Mouse (Mus musculus): ENCODE data around the gene 4930512M02Rik. TPM values are rescaled to one million over a fixed set of nuclear protein-coding genes. Genes with fewer than 3 reads are reported as not detected.

The 4930512M02Rik gene
- polyA plus RNA-seq, 1 experiment from 2014 or later: not detected

- Histone ChIP-seq H3K27me3 (no peaks in the 10 kb centered on the region), H3K4me3 (no peak overlapping the region), H3K4me2 (replicated peaks) (no peak overlapping the region), H3K9ac (no peak overlapping the region), H3K9me3 (replicated peaks) (no peaks in the 10 kb centered on the region), H3K27ac (no peak overlapping the region), H3K4me1 (no peaks in the 10 kb centered on the region), H3K36me3 (no peaks in the 10 kb centered on the region)
- whole genome bisulfite sequencing: 63% methylated on average over 4 of the region's 4 CpGs
- ATAC-seq (ENCODE audit: low FRiP score): no peak
These were observed 3.4 kb downstream of the 4930512M02Rik start for GRCm38 (mm10) chr11:11624073-11624705.

GRCm38 (mm10) chr11:11609243-11609642, 18.4 kb downstream of the 4930512M02Rik start:
- no peak overlapping the region for H3K4me2 ChIP-seq (replicated peaks)
- no peak overlapping the region for H3K4me3 ChIP-seq
- no peak overlapping the region for H3K27ac ChIP-seq
- WGBS: 81% methylated on average over 2 of the region's 2 CpGs
- H3K9ac ChIP-seq: no peak overlapping the region
- H3K9me3 ChIP-seq (replicated peaks): peaks cover 16% of the 10 kb centered on the region; the same call in 1 of the 2 replicates
- H3K36me3 ChIP-seq: no peaks in the 10 kb centered on the region
- no peaks in the 10 kb centered on the region for H3K27me3 ChIP-seq
- no peak for ATAC-seq (ENCODE audit: low FRiP score)
- no peaks in the 10 kb centered on the region for H3K4me1 ChIP-seq

GRCm38 (mm10) chr11:11587327-11587726, 40.3 kb downstream of the 4930512M02Rik start:
- no peaks in the 10 kb centered on the region for H3K4me1 ChIP-seq
- H3K9me3 ChIP-seq (replicated peaks): no peaks in the 10 kb centered on the region
- H3K27me3 ChIP-seq: no peaks in the 10 kb centered on the region
- H3K36me3 ChIP-seq: no peaks in the 10 kb centered on the region
- no peak for ATAC-seq (ENCODE audit: low FRiP score)
- no peak overlapping the region for H3K9ac ChIP-seq
- H3K27ac ChIP-seq: no peak overlapping the region
- 75% methylated on average over 2 of the region's 2 CpGs for WGBS
- no peak overlapping the region for H3K4me2 ChIP-seq (replicated peaks)
- no peak overlapping the region for H3K4me3 ChIP-seq

- Histone ChIP-seq H3K4me3 (no peak overlapping the region), H3K4me1 (no peaks in the 10 kb centered on the region), H3K9me3 (replicated peaks) (no peaks in the 10 kb centered on the region), H3K27me3 (no peaks in the 10 kb centered on the region), H3K27ac (no peak overlapping the region), H3K9ac (no peak overlapping the region), H3K4me2 (replicated peaks) (no peak overlapping the region), H3K36me3 (no peaks in the 10 kb centered on the region)
- WGBS: 97% methylated on average over 1 of the region's 1 CpGs
- no peak for ATAC-seq (ENCODE audit: low FRiP score)
These were observed 41.2 kb downstream of the 4930512M02Rik start for GRCm38 (mm10) chr11:11586423-11586822.

- ATAC-seq (ENCODE audit: low FRiP score): no peak
- no peaks in the 10 kb centered on the region for H3K27me3 ChIP-seq
These were observed 53.9 kb downstream of the 4930512M02Rik start for GRCm38 (mm10) chr11:11573691-11574090.

GRCm38 (mm10) chr11:11570747-11571146, 56.9 kb downstream of the 4930512M02Rik start:
- no peak overlapping the region for H3K4me3 ChIP-seq
- no peak overlapping the region for H3K9ac ChIP-seq
- H3K27me3 ChIP-seq: no peaks in the 10 kb centered on the region
- H3K9me3 ChIP-seq (replicated peaks): no peaks in the 10 kb centered on the region
- no peaks in the 10 kb centered on the region for H3K4me1 ChIP-seq
- H3K4me2 ChIP-seq (replicated peaks): no peak overlapping the region
- no peak overlapping the region for H3K27ac ChIP-seq
- no peaks in the 10 kb centered on the region for H3K36me3 ChIP-seq
- no peak for ATAC-seq (ENCODE audit: low FRiP score)

More at GRCm38 (mm10) chr11:11573691-11574090, 53.9 kb downstream of the 4930512M02Rik start:
- H3K27ac ChIP-seq: no peak overlapping the region
- no peaks in the 10 kb centered on the region for H3K36me3 ChIP-seq
- H3K9me3 ChIP-seq (replicated peaks): no peaks in the 10 kb centered on the region
- no peak overlapping the region for H3K9ac ChIP-seq
- H3K4me3 ChIP-seq: no peak overlapping the region
- 67% methylated on average over 6 of the region's 6 CpGs for WGBS
- H3K4me2 ChIP-seq (replicated peaks): no peak overlapping the region
- no peaks in the 10 kb centered on the region for H3K4me1 ChIP-seq

- 58% methylated on average over 4 of the region's 4 CpGs for WGBS
These were observed 58.0 kb downstream of the 4930512M02Rik start for GRCm38 (mm10) chr11:11569466-11570132.

GRCm38 (mm10) chr11:11568033-11568432, 59.6 kb downstream of the 4930512M02Rik start:
- WGBS: 92% methylated on average over 2 of the region's 2 CpGs
- ATAC-seq (ENCODE audit: low FRiP score): no peak
- Histone ChIP-seq H3K36me3 (no peaks in the 10 kb centered on the region), H3K9me3 (replicated peaks) (no peaks in the 10 kb centered on the region), H3K27me3 (no peaks in the 10 kb centered on the region), H3K4me2 (replicated peaks) (no peak overlapping the region), H3K9ac (no peak overlapping the region), H3K4me1 (no peaks in the 10 kb centered on the region), H3K4me3 (no peak overlapping the region), H3K27ac (no peak overlapping the region)

More at GRCm38 (mm10) chr11:11569466-11570132, 58.0 kb downstream of the 4930512M02Rik start:
- no peak overlapping the region for H3K9ac ChIP-seq
- no peak overlapping the region for H3K4me3 ChIP-seq
- no peaks in the 10 kb centered on the region for H3K9me3 ChIP-seq (replicated peaks)
- H3K27ac ChIP-seq: no peak overlapping the region
- no peak for ATAC-seq (ENCODE audit: low FRiP score)
- no peaks in the 10 kb centered on the region for H3K4me1 ChIP-seq
- H3K36me3 ChIP-seq: no peaks in the 10 kb centered on the region
- no peak overlapping the region for H3K4me2 ChIP-seq (replicated peaks)
- no peaks in the 10 kb centered on the region for H3K27me3 ChIP-seq

GRCm38 (mm10) chr11:11565146-11565820, 62.4 kb downstream of the 4930512M02Rik start:
- 81% methylated on average over 6 of the region's 6 CpGs for WGBS
- Histone ChIP-seq H3K27me3 (no peaks in the 10 kb centered on the region), H3K36me3 (no peaks in the 10 kb centered on the region), H3K27ac (no peak overlapping the region), H3K4me2 (replicated peaks) (no peak overlapping the region), H3K9me3 (replicated peaks) (no peaks in the 10 kb centered on the region), H3K4me1 (no peaks in the 10 kb centered on the region), H3K4me3 (no peak overlapping the region), H3K9ac (no peak overlapping the region)
- no peak for ATAC-seq (ENCODE audit: low FRiP score)

GRCm38 (mm10) chr11:11564266-11565044, 63.2 kb downstream of the 4930512M02Rik start:
- no peaks in the 10 kb centered on the region for H3K4me1 ChIP-seq
- H3K4me2 ChIP-seq (replicated peaks): no peak overlapping the region
- H3K4me3 ChIP-seq: no peak overlapping the region
- 85% methylated on average over 7 of the region's 7 CpGs for WGBS
- H3K36me3 ChIP-seq: no peaks in the 10 kb centered on the region
- no peaks in the 10 kb centered on the region for H3K9me3 ChIP-seq (replicated peaks)
- H3K27ac ChIP-seq: no peak overlapping the region
- H3K9ac ChIP-seq: no peak overlapping the region
- no peak for ATAC-seq (ENCODE audit: low FRiP score)
- H3K27me3 ChIP-seq: no peaks in the 10 kb centered on the region

GRCm38 (mm10) chr11:11561118-11561517, 66.5 kb downstream of the 4930512M02Rik start:
- 85% methylated on average over 6 of the region's 6 CpGs for WGBS
- H3K4me3 ChIP-seq: no peak overlapping the region
- no peak overlapping the region for H3K9ac ChIP-seq
- H3K9me3 ChIP-seq (replicated peaks): no peaks in the 10 kb centered on the region
- ATAC-seq (ENCODE audit: low FRiP score): no peak
- no peaks in the 10 kb centered on the region for H3K27me3 ChIP-seq
- H3K27ac ChIP-seq: no peak overlapping the region
- no peak overlapping the region for H3K4me2 ChIP-seq (replicated peaks)
- H3K4me1 ChIP-seq: no peaks in the 10 kb centered on the region
- no peaks in the 10 kb centered on the region for H3K36me3 ChIP-seq

GRCm38 (mm10) chr11:11559099-11559686, 68.4 kb downstream of the 4930512M02Rik start:
- no peak overlapping the region for H3K4me2 ChIP-seq (replicated peaks)
- H3K9ac ChIP-seq: no peak overlapping the region
- no peak overlapping the region for H3K4me3 ChIP-seq
- H3K4me1 ChIP-seq: no peaks in the 10 kb centered on the region
- 88% methylated on average over 7 of the region's 7 CpGs for WGBS
- H3K27me3 ChIP-seq: no peaks in the 10 kb centered on the region
- no peaks in the 10 kb centered on the region for H3K9me3 ChIP-seq (replicated peaks)
- ATAC-seq (ENCODE audit: low FRiP score): no peak
- H3K27ac ChIP-seq: no peak overlapping the region
- H3K36me3 ChIP-seq: no peaks in the 10 kb centered on the region

All from hindbrain, embryonic 12.5 days (tissue).